Mouse (Mus musculus) midbrain, embryonic 14.5 days (tissue): ENCODE data around the gene Clba1. TPM values are rescaled to one million over a fixed set of nuclear protein-coding genes. Genes with fewer than 3 reads are reported as not detected.

Source experiments
- polyA plus RNA-seq: library from polyadenylated mRNA; unstranded; fragments of >200 nt; fragmentation: Nextera tagmentation; extraction: Ambion mirVana; gene quantifications from 2 replicates; pipeline ENCODE4 v1.2.1, GENCODE M21; 2014

Gene Clba1
- polyA plus RNA-seq, 1 experiment from 2014 or later: 21.4 TPM

Other genes starting within 250 kb of the Clba1 start
- gene Inf2, start 220.2 kb upstream of the Clba1 start, polyA plus RNA-seq: 0.89 and 1.6 TPM in 2 replicates
- 2.8 and 3.1 TPM in 2 replicates for gene Adssl1, start 188.9 kb upstream of the Clba1 start, polyA plus RNA-seq
- gene Siva1, start 164.3 kb upstream of the Clba1 start, polyA plus RNA-seq: 62.3 and 63.9 TPM in 2 replicates
- 64.8 and 82.1 TPM in 2 replicates for gene Akt1, start 134.1 kb upstream of the Clba1 start, polyA plus RNA-seq
- 1.9 and 3.5 TPM in 2 replicates for gene Zbtb42, start 130.1 kb upstream of the Clba1 start, polyA plus RNA-seq
- gene Cep170b, start 88.5 kb upstream of the Clba1 start, polyA plus RNA-seq: 31.7 and 33.7 TPM in 2 replicates
- 3.3 and 6.0 TPM in 2 replicates for gene Pld4, start 48.3 kb upstream of the Clba1 start, polyA plus RNA-seq
- gene Ahnak2, start 6.3 kb upstream of the Clba1 start, polyA plus RNA-seq: 0.62 and 0.75 TPM in 2 replicates
- gene Cdca4, start 20.5 kb downstream of the Clba1 start, polyA plus RNA-seq: 45.0 and 60.8 TPM in 2 replicates
- gene Gpr132, start 59.3 kb downstream of the Clba1 start, polyA plus RNA-seq: 0.08 TPM in 1 of 2 replicates, not detected in the other
- gene Jag2, start 120.8 kb downstream of the Clba1 start, polyA plus RNA-seq: 15.1 and 18.5 TPM in 2 replicates
- gene Nudt14, start 133.2 kb downstream of the Clba1 start, polyA plus RNA-seq: 53.2 and 59.4 TPM in 2 replicates
- 49.8 and 54.3 TPM in 2 replicates for gene Btbd6, start 167.5 kb downstream of the Clba1 start, polyA plus RNA-seq
- 37.7 and 55.1 TPM in 2 replicates for gene Brf1, start 191.8 kb downstream of the Clba1 start, polyA plus RNA-seq
- gene Pacs2, start 205.6 kb downstream of the Clba1 start, polyA plus RNA-seq: 28.7 and 32.5 TPM in 2 replicates